Mouse (Mus musculus) MEL (cell line): Measurements from ENCODE around the gene Kctd2.

Source experiments
- CHD2 ChIP-seq: IDR thresholded peaks from 2 replicates; pipeline ENCODE4 v1.6.1; 2011; ENCODE audit warnings: low read length, improper control_type of control experiment
- E2F4 ChIP-seq: IDR thresholded peaks from 2 replicates; pipeline ENCODE4 v1.6.1; 2011; ENCODE audit warnings: low read depth, low read length, improper control_type of control experiment, borderline replicate concordance
- EP300 ChIP-seq, 2 experiments: IDR thresholded peaks; 2 replicates each; pipeline ENCODE4 v1.6.1; 2011; ENCODE audit warnings: improper control_type of control experiment in 2 of 2, low read length in 2 of 2, low read depth in 1 of 2, mild to moderate bottlenecking in 1 of 2
- GATA1 ChIP-seq: IDR thresholded peaks from 2 replicates; pipeline ENCODE4 v1.6.1; 2011; ENCODE audit warnings: low read depth, low read length, improper control_type of control experiment
- JUND ChIP-seq: IDR thresholded peaks from 2 replicates; pipeline ENCODE4 v1.6.1; 2011; ENCODE audit warnings: low read depth, mild to moderate bottlenecking, improper control_type of control experiment, low read length
- POLR2A ChIP-seq, 2 experiments: IDR thresholded peaks; 2 replicates each; pipeline ENCODE4 v1.6.1; 2011 to 2012; ENCODE audit warnings: low read length in 2 of 2, mild to moderate bottlenecking in 2 of 2, control low read depth in 1 of 2, improper control_type of control experiment in 1 of 2, low read depth in 1 of 2, moderate library complexity in 1 of 2; ENCODE audit not compliant: control insufficient read depth in 1 of 2, insufficient read depth in 1 of 2, poor library complexity in 1 of 2
- POLR2AphosphoS2 ChIP-seq: IDR thresholded peaks from 2 replicates; pipeline ENCODE4 v1.6.1; 2011; ENCODE audit warnings: low read length, improper control_type of control experiment
- SIN3A ChIP-seq: IDR thresholded peaks from 2 replicates; pipeline ENCODE4 v1.6.1; 2012; ENCODE audit warnings: low read length, improper control_type of control experiment, inconsistent platforms
- TCF12 ChIP-seq: IDR thresholded peaks from 2 replicates; pipeline ENCODE4 v1.6.1; 2014; ENCODE audit warnings: low read depth, mild to moderate bottlenecking, inconsistent platforms, low read length, improper control_type of control experiment, moderate library complexity
- USF1 ChIP-seq: IDR thresholded peaks from 2 replicates; pipeline ENCODE4 v1.6.1; 2014; ENCODE audit warnings: low read depth, mild to moderate bottlenecking, inconsistent platforms, low read length, improper control_type of control experiment, moderate library complexity

- TF ChIP-seq TCF12 (no peak), POLR2A (IDR thresholded peaks at IDR 0.05; ENCODE audit: control insufficient read depth in 1 of 2, insufficient read depth in 1 of 2, low read depth in 1 of 2, low read length in 2 of 2, poor library complexity in 1 of 2) (no peak), SIN3A (no peak), EP300 (IDR thresholded peaks at IDR 0.05; ENCODE audit: low read depth in 1 of 2, low read length in 2 of 2) (no peak), JUND (no peak), CHD2 (no peak), POLR2AphosphoS2 (no peak), GATA1 (no peak), E2F4 (no peak), USF1 (no peak)
Observed at GRCm38 (mm10) chr11:115447321-115447885, 27.5 kb downstream of the Kctd2 start.
